Mouse (Mus musculus) adrenal gland, adult 10 weeks (tissue): ENCODE data around the gene 4930452B06Rik. TPM values are rescaled to one million over a fixed set of nuclear protein-coding genes. Genes with fewer than 3 reads are reported as not detected.

Source experiments
- polyA plus RNA-seq: library from polyadenylated mRNA; stranded (reverse); fragments of 350-450 nt; fragmentation: Illumina TruSeq; extraction: RNeasy Lipid Tissue Mini Kit (QIAGEN cat#74804); gene quantifications from one replicate; pipeline ENCODE4 v1.2.3, GENCODE M21; 2014; ENCODE audit warnings: low read depth, low replicate concordance

4930452B06Rik gene
- 1.8 TPM for polyA plus RNA-seq

GRCm38 (mm10) chr14:8665636-8666411 is at the start of gene 4930452B06Rik:
Gene 4930452B06Rik, minus strand, starts transcription at chr14:8666240.

